Comparison of ENCODE assay signal across 18 mouse cellular contexts in the genomic region with DNA sequence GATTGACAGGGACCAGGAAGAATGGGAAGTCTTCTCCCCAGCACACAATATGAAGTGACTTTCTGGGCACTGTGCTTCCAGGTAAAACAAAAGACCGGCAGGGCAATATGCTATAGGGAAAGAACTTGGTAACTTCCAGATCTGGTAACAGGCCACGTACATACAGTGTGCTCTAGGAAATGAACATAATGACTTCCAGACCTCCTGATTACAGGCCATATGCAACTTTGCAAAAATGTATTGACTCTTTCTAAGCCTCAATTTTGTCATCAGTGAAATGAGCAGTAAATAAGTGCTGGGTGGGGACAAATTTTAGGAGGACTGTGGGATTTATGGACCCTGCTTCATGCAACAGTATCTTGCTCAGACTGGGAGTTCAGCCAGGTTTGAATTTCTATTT.
"Had no signal": no experiment of that assay in that cellular context is flagged by ENCODE, and none has a peak within 500 bp of the region (broad histone marks: within the 10 kb centered on the region; RNA-seq: fewer than 3 reads in every experiment).

No protein-coding gene starts in this region.

- H3K4me1 ChIP-seq: midbrain, embryonic 10.5 days; midbrain, embryonic 12.5 days; neural tube, embryonic 13.5 days; neural tube, embryonic 15.5 days had no signal

- H3K4me3 ChIP-seq: midbrain, embryonic 10.5 days; midbrain, embryonic 12.5 days; myocyte; neural tube, embryonic 13.5 days; neural tube, embryonic 15.5 days had no signal

- ATAC-seq: midbrain, embryonic 16.5 days had no signal

- H3K27ac ChIP-seq: midbrain, embryonic 10.5 days; midbrain, embryonic 12.5 days; neural tube, embryonic 13.5 days; neural tube, embryonic 15.5 days had no signal

- H3K4me2 ChIP-seq: lung, embryonic 14.5 days; midbrain, embryonic 12.5 days; neural tube, embryonic 13.5 days; neural tube, embryonic 15.5 days had no signal

- H3K36me3 ChIP-seq: midbrain, embryonic 10.5 days; midbrain, embryonic 12.5 days; neural tube, embryonic 13.5 days; neural tube, embryonic 15.5 days had no signal

- H3K9ac ChIP-seq: lung, embryonic 14.5 days; midbrain, embryonic 12.5 days; neural tube, embryonic 13.5 days; neural tube, embryonic 15.5 days had no signal

- H3K9me3 ChIP-seq: midbrain, embryonic 10.5 days; midbrain, embryonic 12.5 days; neural tube, embryonic 13.5 days; neural tube, embryonic 15.5 days had no signal

- H3K27me3 ChIP-seq: midbrain, embryonic 12.5 days; neural tube, embryonic 13.5 days had no signal

- DNase-seq: lung, adult 18-20 months; lung, embryonic 14.5 days; lung, postnatal 10 days; lung, postnatal 4 days; midbrain, embryonic 14.5 days; retina, postnatal 1 day; right cerebral cortex, postnatal 25 days; right cerebral cortex, postnatal 4 days; spleen, adult 18-20 months; thymus, adult 18-20 months; thymus, postnatal 14 days; thymus, postnatal 36 days had no signal
